Mouse (Mus musculus) spleen, postnatal 36 days (tissue): ENCODE data around the gene Acta2.

Source experiments
- DNase-seq, 2 experiments: peaks; one replicate each; pipeline ENCODE4 v3.0.0; 2022; ENCODE audit warnings: low spot score in 2 of 2, mixed read lengths in 1 of 2

The Acta2 gene

DNA sequence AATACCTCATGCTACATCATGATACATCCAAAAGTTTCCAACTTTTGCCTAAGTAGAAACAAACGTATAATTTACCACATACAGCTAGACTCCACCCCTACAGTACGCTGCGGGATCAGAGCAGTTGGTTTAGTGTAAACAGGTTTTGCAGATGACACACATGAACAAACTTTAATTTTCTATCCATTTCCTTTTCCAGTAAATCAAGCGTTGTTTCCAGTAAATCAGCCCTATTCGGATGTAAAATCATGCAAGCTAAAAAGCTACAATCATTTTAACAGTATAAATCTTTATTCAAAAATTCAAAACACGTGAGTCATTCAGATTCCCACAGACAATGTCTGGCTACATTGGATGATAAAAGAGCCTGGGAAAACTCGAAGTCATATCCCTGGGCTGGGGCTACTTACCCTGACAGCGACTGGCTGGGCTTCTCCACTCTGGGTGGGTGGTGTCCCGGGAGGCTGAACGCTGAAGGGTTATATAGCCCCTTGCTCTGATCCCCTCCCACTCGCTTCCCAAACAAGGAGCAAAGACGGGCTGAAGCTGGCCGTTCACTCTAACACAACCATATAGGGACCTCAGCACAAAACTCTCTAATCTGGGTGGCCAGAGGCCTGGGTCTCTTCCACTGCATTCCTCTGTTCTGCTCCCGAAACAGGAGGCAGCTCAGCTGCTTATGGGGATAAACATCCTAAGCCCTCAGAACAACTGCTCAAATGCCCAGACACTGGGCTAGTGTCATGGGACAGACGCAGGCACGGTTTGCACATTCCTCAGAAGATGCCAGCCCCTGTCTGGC lies at the start of gene Acta2:
TSS of gene Acta2 (minus strand) at position 711 of the 802 bp plus-strand sequence.
- no peak for DNase-seq

DNA sequence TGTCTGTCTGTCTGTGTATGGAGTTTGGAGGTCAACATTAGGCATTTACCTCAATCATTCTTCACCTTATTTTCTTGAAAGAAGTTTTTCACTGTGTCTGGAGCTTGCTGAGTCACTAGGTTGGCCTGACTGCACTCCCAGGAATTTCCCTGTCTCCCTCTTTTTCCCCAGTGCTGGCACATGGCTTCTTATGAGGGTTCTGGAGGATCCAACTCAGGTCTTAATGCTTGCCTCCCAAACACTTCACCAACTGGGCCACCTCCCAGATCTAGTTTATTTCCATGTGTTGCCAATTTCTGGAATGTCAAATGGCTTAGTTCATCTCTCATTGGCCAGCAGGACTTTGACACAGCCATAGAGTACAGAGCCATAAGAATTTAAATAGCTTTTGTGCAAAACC lies 49.5 kb upstream of the Acta2 start:
- DNase-seq = no peak

DNA sequence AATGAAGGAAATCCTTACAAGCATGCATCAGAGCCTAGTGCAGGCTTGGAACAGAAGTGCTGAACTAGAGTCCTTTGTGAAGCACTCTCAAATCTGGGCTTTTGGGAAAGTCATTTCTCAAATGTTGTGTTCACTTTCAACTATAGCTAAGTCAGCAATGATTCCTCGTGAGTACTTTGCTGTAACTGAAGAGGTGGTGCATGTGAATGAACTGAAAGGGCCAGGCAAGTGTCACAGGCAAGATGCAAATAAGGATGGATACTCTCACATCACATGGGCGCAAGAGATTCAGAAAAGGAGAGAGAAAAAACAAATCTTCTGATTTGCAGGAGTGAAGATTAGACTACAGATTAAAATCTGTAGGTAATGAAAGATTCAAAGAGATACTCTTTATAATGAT lies 45.0 kb upstream of the Acta2 start:
- no peak for DNase-seq

DNA sequence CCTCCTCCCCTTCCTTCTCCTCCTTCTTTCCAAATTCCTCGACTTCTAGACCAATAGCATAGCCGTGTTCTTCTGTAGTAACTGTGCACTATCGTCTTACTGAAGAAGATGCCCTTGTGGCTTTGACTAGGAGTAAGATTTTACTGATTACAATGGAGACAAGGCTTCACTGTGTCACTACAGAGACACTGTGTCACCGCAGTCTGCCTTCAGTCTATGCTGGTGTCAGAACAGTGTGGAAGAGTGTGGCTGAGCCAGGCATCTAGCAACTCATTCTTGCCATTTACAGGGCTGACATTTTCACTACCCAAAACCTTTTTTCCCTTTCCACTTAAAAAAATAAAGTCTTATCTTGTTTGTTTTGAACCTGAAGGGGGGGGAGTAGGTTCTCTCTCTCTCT lies 43.8 kb upstream of the Acta2 start:
- DNase-seq = no peak

DNA sequence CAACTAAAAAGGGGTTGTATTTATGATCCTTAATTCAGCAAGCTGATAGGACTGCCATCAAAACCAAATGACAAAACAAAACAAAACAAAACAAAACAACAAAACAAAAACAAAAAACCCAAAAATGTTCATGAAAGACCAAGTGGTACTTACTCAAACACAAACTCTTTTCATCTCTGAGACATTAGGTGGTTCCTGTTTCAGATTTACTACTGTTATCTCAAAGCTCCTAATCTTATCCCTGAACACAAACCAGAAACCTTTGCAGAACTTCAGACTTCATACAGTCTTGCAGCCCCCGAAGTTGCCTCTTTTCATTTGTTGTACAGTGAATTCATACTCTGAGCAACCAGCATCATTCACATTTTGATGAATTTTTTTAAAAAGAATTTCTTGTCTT lies 43.1 kb upstream of the Acta2 start:
- DNase-seq = no peak

DNA sequence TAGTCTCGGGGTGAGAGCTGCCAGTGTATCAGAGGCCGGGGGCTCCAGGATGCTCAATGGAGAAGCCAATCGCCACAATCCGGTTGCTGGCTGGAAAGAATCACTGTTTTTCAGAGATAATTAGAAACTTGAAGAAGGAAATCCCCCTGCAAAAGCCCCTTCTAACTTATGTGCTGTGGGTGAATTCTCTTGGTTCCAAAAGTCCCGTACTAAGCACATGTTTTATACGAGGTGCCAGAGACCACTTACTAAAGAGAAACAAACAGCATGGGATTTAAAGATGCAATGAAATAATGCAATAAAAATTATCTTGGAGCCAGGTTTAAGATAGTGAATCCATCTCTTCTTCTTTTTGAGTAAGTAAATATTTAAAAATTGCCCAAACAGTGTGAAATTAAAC lies 40.1 kb upstream of the Acta2 start:
- DNase-seq = no peak

DNA sequence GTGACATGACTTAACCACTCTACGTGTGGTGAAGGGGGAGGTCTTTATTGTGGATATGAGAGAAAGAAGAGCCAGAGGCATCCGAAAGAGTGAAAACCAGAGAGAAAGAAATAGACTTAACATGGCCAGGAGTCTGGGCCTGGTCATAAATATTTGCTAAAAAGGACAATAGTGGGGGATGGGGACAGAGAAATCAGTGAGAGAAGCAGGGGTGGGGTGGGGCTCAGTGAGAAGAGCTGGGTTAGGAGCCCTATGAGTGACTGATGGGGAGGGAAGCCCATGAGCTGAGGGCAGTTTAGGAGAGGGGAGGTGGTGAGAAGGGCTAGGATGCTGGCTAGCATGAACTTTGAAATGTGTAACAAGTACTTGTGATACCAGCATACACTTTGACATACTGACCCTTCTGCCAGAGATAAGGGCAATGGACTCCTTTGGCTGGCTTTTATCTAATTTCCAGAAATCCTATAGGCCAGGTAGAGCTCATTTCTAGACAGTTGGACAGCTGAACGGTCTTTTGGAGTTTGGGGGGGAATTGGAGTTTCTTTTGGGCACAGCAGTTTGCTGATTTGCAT lies 38.1 kb upstream of the Acta2 start:
- DNase-seq = no peak

DNA sequence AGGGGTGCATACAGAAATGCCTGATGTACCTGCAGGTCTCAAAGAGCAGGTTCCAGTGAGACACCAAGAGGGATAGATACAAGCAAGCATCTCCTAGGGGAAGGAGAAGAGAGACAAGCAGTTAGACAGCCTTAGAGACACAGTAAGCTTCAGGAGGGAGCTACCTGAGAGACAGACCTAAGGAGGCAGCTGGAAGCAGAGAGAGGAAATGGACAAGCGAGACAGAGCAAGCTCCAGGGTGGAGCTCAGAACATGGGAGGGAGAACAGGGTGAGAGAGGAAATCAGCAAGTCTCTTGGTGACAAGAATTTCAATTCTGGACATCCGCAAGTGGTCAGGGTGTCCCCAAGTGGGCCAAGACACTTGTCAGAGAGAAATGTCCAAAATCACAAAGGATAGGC lies 37.3 kb upstream of the Acta2 start:
- no peak for DNase-seq

DNA sequence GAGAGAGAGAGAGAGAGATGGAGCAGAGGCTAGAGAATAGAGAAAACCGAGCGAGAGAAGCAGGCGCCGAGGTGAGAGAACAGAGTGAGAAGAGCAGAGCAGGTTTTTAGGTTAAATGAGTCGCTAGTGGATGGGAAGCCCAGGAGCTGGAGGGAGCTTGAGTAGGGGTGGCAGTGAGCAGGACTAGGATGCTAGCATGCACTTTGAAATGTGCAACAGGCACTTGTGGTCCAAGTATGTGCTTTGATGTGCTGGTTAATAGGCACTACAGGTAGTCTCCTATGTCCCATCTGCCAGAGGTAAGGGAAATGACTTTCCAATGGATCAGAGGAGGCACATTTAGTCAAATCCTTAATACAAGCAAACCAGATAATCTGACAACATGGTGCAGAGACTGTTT lies 36.6 kb upstream of the Acta2 start:
- no peak for DNase-seq

DNA sequence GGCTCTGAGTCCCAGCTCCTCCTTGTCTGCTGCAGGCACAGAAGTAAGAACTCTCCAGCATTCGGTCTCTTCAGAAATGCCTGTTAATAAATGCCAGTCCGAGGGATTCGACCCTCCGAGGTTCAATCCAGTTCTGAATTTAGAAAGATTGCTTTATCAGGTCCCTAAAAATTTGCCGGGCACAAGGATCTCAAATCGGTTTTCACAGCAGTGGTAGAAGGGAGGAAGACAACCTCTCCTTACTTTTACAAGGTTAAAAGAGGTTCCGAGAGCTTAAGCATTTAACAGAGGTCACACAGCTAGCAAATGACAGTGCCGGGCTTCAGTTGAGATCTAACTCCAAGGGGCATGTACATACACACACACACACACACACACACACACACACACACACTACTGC lies 36.0 kb upstream of the Acta2 start:
- no peak for DNase-seq

DNA sequence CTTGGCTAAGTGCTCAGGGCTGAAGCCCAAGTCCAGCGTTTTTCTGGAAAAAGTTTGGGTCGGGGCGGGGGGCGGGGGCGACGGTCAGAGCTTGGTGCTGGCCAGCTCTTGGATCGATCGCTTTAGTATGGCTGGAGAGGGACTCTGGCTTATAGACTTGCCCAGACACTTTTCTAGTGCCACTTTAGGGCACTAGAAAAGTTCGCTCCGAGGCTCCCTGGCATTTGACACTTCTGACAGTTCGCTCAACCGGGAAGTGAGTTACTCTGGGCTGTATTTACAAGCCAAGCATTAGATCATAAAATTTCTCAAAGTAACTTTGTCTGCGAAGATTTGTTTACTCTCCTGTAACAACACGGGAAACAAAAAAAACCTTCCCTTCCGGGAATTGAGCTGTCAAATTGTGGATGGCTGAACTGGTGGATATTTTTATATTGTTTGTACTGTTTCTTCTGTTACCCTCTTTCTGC lies 35.5 kb upstream of the Acta2 start:
- DNase-seq = no peak

DNA sequence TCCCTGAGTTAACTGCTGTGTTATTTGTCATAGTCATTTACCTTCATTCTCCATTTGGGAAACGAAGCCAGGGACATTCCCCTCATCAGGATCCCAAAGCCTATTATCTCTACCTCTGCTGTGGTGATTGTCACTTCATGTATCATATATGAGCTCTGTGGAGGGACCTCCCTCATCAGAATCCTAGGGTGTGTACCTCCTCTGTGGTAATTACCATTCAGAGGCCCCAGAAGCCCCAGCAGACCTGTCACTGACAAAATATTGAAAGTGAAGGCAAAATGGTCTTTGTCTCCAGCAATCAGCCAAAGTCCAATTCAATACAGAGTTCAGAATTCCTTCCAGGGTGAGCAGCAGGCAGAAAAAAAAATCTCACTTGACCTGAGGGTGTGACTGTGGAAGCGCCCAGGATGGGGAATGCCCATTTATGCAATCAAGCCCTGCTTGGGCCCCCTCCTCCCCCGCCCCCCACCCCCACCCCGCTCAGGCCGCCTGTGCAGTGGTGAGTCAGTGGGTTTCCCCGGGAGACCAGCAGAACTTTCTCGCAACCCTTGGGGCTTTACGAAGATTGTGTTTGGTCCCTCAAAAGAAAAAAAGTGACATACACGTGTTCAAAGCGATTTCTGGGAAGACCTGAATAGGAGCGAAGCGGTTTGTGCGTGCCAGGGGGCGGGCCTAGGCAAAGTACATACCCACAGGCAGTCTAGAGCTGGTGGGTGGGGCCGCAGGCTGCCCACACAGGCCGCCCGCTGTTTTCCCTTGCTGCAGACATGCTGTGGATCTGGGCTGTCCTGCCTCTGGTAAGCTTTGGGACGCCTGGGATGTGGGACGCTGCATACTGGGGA lies 34.8 kb upstream of the Acta2 start, which contains the start of gene Fas:
TSS of gene Fas (plus strand) at position 719 of the 842 bp plus-strand sequence.
- DNase-seq = peak; percentile 74 to 76

DNA sequence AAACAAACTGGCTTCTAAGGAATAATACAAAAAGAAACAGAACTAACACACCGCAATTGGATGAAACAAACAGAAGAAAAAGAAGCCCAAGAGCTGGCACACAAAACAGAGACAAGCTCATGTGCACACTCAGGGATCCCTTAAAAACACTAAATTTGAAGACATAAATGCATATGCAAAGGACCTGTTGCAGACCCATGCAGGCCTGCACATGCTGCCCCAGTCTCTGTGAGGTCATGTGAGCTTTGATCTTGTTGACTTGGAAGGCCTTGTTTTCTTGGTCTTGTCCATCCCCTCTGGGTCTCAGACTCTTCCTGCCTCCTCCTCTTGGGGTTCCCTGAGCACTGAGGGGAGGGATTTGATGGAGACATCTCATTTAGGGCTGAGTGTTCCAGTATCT lies 33.3 kb upstream of the Acta2 start:
- DNase-seq = no peak

DNA sequence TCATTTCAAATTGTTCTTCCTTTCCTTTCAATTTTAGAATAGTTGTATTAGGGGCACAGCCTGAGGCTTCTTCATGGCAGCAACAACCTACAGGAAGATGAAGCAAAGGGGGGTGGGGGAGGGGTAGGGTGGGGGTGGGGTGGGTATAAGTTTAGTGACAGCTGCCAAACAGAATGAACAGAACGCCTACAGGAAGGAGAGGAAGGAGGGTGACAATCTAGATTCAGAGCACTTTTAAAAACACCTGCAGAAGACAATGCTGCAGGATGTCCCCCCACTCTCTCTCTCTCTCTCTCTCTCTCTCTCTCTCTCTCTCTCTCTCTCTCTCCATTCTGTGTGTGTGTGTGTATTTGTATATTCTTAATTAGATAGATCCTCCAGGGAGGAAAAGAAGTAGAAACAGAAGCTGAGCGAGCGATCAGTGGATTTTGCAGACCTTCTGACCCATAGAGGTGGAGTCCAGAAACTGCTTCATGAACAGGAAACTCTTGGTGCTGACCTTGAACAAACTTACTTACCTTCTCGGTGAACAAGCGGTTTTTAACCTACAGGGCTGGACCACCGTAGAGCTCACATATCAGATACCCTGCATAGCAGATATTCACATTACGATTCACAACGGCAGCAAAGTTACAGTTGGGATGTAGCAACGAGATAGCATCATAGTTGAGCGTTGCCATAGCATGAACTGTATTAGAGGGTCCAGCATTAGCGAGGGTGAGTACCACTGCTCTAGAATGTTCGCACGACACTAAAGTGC lies 32.4 kb upstream of the Acta2 start:
- DNase-seq = no peak

DNA sequence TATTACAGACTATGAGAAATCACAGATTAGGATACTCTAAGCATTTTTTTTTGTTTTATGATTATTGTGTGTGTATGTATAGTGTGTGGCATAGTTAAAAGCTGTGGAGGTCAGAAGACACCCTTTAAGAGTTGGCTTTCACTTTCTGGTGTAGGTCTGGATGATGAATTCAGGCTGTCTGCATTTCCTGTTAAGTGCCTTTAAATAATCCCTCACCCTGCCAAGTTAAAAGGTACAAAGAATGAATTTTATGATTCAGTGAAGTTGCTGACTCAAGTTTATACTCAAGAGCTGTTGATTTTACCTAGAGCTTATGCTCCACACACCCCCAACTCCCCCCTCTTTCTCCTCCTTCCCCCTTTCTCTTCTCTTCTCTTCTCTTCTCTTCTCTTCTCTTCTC lies 31.8 kb upstream of the Acta2 start:
- no peak for DNase-seq

DNA sequence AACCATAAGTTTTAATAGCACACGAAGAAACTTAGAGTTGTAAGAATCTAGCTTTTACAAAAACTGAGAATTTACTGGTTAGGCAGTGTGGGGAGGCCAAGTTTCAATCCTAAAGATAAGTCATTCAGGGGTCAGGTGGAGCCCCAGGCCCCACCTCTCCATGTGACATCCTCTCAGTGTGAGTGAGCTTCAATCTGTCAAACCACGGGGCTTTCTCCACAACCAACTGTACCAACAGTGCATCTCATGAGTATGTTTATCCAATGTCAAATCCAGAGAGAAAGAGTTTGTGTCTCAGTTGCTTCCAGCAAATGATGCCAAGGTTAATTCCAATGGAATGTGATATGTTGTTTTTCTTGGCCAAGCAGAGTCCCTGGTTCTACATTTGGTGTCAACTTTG lies 29.4 kb upstream of the Acta2 start:
- DNase-seq = no peak

DNA sequence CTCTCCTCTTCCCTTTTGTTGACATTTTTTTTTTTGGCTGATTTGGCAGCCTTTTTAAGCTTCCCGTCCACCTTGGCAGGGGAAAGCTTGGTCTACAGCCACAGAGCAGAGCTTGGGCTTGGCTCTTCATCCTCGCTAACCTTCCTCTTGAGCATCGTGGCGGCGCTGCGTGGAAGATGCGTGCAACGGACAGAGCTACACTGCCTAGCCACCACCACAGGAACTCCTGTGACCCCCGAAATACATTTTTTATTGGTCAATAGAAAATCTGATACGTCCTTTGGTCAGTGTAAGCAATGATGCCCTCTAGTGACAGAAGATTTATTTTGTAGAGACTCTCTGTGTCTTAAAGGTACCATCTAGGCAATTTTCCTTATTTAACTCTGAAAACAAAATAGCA lies 29.0 kb upstream of the Acta2 start:
- no peak for DNase-seq

DNA sequence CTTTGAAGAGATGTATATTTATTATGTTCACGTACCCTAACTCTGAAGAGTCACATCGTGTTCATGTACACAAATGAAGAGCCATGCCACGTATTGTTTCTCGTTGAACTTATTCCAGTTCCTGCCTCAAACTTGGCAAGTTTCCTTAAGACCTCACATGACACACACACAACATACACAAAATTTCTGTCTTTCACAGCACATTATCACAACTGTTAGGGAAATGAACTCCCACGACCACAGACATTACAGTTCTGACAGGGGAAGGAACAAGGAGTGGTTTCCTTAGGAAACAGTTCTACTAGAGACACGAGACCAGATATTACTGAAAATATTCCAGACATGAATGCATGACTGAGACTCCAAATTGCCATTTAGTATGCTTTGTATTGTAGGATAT lies 28.2 kb upstream of the Acta2 start:
- no peak for DNase-seq

DNA sequence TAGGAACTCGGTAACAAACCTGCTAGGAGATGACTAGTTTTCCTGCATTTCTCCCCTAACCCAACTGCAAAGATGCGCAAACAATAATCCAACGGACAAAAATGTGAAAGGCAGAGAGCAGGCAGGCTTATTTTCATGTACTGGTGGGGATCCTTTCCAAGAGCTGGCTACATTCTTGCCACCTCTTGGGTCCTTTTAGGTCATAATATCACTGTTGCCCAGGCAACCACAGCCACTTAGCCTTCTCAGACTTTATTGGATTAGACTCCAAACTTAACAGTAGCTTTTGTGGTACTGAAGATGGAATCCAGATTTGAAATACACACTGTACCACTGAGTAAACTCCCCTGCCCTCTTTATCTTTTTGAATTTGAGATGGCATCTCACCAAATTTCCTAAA lies 22.7 kb upstream of the Acta2 start:
- no peak for DNase-seq

DNA sequence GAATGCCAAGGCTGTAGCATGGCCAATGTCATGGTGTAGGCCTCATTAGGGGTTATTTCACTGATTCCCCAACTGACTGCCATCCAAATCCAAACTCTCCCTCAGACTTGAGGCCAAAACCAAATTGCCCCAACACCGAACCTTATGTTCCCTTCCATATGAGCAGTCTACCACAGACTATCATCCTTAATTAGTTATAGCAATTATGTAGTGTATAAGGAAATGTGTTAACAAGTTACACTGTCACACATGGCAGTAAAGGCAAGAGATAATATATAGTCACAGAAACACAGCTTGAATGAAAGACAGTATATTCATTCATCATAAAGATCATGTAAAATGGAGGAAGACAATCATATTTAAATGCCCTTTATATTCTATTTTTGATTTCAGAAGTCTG lies 17.7 kb upstream of the Acta2 start:
- DNase-seq = no peak

DNA sequence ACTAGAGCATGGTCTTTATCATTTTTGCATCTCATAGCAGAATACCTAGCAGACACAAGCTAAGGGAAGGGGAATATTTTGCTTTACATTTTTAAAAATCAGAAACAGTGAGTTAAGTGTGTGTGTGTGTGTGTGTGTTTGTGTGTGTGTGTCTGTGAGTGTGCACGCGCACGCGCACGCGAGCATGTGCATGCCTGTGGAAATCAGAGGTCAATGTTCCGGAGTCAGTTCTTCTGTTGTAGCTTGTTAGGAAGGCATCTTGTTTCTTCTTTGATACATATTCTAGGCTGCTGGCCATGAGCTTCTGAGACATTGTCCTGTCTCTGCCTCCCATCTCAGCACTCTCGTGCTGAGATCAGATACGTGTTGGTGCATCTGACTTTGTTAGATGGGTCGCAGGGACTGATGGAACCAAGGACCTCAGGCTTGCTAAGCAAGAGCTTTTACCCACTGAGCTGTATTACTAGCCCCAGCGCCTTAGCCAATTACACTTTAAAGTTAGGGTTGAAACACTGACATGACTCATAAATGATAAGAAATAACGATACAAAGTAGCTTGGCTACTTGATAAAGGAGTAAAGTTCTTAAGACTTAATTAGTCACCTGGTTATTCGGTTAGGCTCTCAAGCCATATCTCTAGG lies 15.6 kb upstream of the Acta2 start:
- no peak for DNase-seq
